Mouse (Mus musculus) ES-Bruce4 (cell line): ENCODE data around the gene Bag5. TPM values are rescaled to one million over a fixed set of nuclear protein-coding genes. Genes with fewer than 3 reads are reported as not detected.

Source experiments
- H3K27ac ChIP-seq: 2 replicates; pipeline ENCODE4 v1.5.1; 2012; ENCODE audit warnings: low read length, inconsistent platforms; ENCODE audit not compliant: insufficient read depth
- H3K27me3 ChIP-seq: 2 replicates; pipeline ENCODE4 v1.6.1; 2012; ENCODE audit warnings: mild to moderate bottlenecking, low read length, inconsistent platforms; ENCODE audit not compliant: control insufficient read depth, poor library complexity, insufficient read depth, severe bottlenecking
- H3K36me3 ChIP-seq: 2 replicates; pipeline ENCODE4 v1.6.1; 2012; ENCODE audit warnings: inconsistent platforms, mild to moderate bottlenecking, low read length, moderate library complexity; ENCODE audit not compliant: control insufficient read depth, poor library complexity, insufficient read depth, severe bottlenecking
- H3K4me1 ChIP-seq: one replicate; pipeline ENCODE4 v1.8.1; 2011; ENCODE audit warnings: low read length; ENCODE audit not compliant: control insufficient read depth, insufficient read depth
- H3K4me3 ChIP-seq: 2 replicates; pipeline ENCODE4 v1.5.1; 2011; ENCODE audit warnings: low read depth, mild to moderate bottlenecking, low read length
- H3K9ac ChIP-seq: 2 replicates; pipeline ENCODE4 v1.6.1; 2012; ENCODE audit warnings: low read depth, mild to moderate bottlenecking, inconsistent platforms; ENCODE audit not compliant: poor library complexity, severe bottlenecking
- H3K9me3 ChIP-seq: replicated peaks from 2 replicates; pipeline ENCODE4 v1.6.1; 2012; ENCODE audit warnings: mild to moderate bottlenecking, low read length, inconsistent platforms; ENCODE audit not compliant: control insufficient read depth, poor library complexity, insufficient read depth, severe bottlenecking
- CTCF ChIP-seq: IDR thresholded peaks from one replicate; pipeline ENCODE4 v1.8.1; 2011; ENCODE audit warnings: low read depth, low read length
- EP300 ChIP-seq: IDR thresholded peaks from 2 replicates; pipeline ENCODE4 v1.6.1; 2011; ENCODE audit warnings: low read depth, low read length; ENCODE audit not compliant: insufficient read depth
- POLR2A ChIP-seq: IDR thresholded peaks from one replicate; pipeline ENCODE4 v1.8.1; 2011; ENCODE audit warnings: low read length; ENCODE audit not compliant: insufficient read depth
- polyA plus RNA-seq: library from polyadenylated mRNA; stranded (reverse); fragments of >200 nt; gene quantifications from 2 replicates; pipeline ENCODE4 v1.2.4, GENCODE M21; 2011; ENCODE audit warnings: low read depth; ENCODE audit not compliant: missing spikeins, insufficient read depth, insufficient read length

Bag5 gene
- polyA plus RNA-seq, 1 experiment, result 13.4 TPM

- H3K9me3 ChIP-seq, result no peaks in the 10 kb centered on the region
- H3K4me1 ChIP-seq, result no peaks in the 10 kb centered on the region
- no peak overlapping the region for H3K4me3 ChIP-seq
- H3K9ac ChIP-seq, result no peak overlapping the region
- no peaks in the 10 kb centered on the region for H3K27me3 ChIP-seq
- no peak overlapping the region for H3K27ac ChIP-seq
- TF ChIP-seq POLR2A, result no peak
- TF ChIP-seq CTCF, result no peak
- TF ChIP-seq EP300, result no peak
- no peaks in the 10 kb centered on the region for H3K36me3 ChIP-seq
Observed at GRCm38 (mm10) chr12:111682806-111683205, 30.3 kb downstream of the Bag5 start.

- Histone ChIP-seq H3K4me1 (peaks cover 4% of the 10 kb centered on the region), H3K4me3 (no peak overlapping the region), H3K9ac (no peak overlapping the region), H3K36me3 (no peaks in the 10 kb centered on the region), H3K27me3 (no peaks in the 10 kb centered on the region), H3K9me3 (no peaks in the 10 kb centered on the region), H3K27ac (no peak overlapping the region)
- TF ChIP-seq CTCF (no peak), EP300 (no peak), POLR2A (no peak)
Observed at GRCm38 (mm10) chr12:111682003-111682402, 31.1 kb downstream of the Bag5 start.

GRCm38 (mm10) chr12:111681305-111681704 lies 31.8 kb downstream of the Bag5 start:
- Histone ChIP-seq H3K27me3 (no peaks in the 10 kb centered on the region), H3K9me3 (no peaks in the 10 kb centered on the region), H3K4me3 (no peak overlapping the region), H3K4me1 (peaks cover 4% of the 10 kb centered on the region), H3K36me3 (no peaks in the 10 kb centered on the region), H3K27ac (no peak overlapping the region), H3K9ac (no peak overlapping the region)
- TF ChIP-seq EP300, result no peak
- no peak for TF ChIP-seq CTCF
- TF ChIP-seq POLR2A, result no peak

GRCm38 (mm10) chr12:111680661-111681060 lies 32.4 kb downstream of the Bag5 start:
- Histone ChIP-seq H3K27ac (no peak overlapping the region), H3K36me3 (no peaks in the 10 kb centered on the region), H3K27me3 (no peaks in the 10 kb centered on the region), H3K9me3 (no peaks in the 10 kb centered on the region), H3K4me3 (no peak overlapping the region), H3K9ac (no peak overlapping the region), H3K4me1 (peaks cover 4% of the 10 kb centered on the region)
- TF ChIP-seq CTCF, result no peak
- TF ChIP-seq POLR2A, result no peak
- TF ChIP-seq EP300, result no peak

GRCm38 (mm10) chr12:111678997-111679396 lies 34.1 kb downstream of the Bag5 start:
- Histone ChIP-seq H3K36me3 (no peaks in the 10 kb centered on the region), H3K4me3 (peak overlapping the region; percentile 90), H3K9ac (no peak overlapping the region), H3K9me3 (no peaks in the 10 kb centered on the region), H3K27me3 (no peaks in the 10 kb centered on the region), H3K4me1 (peaks cover 4% of the 10 kb centered on the region), H3K27ac (no peak overlapping the region)
- TF ChIP-seq POLR2A, result no peak
- TF ChIP-seq EP300, result no peak
- TF ChIP-seq CTCF, result no peak

- H3K4me1 ChIP-seq, result peaks cover 4% of the 10 kb centered on the region
- H3K9ac ChIP-seq, result peak overlapping the region; percentile 64
- H3K27ac ChIP-seq, result no peak overlapping the region
- H3K9me3 ChIP-seq, result no peaks in the 10 kb centered on the region
- no peaks in the 10 kb centered on the region for H3K36me3 ChIP-seq
- no peaks in the 10 kb centered on the region for H3K27me3 ChIP-seq
- peak overlapping the region; percentile 90 for H3K4me3 ChIP-seq
- TF ChIP-seq CTCF, result no peak
- TF ChIP-seq EP300, result no peak
- TF ChIP-seq POLR2A, result no peak
Observed at GRCm38 (mm10) chr12:111678670-111678933, 34.5 kb downstream of the Bag5 start.
